Mouse (Mus musculus) CH12.LX (cell line): ENCODE results near the gene Rora. TPM values are rescaled to one million over a fixed set of nuclear protein-coding genes. Genes with fewer than 3 reads are reported as not detected.

Experiments used
- DNase-seq: peaks from one replicate; pipeline ENCODE4 v3.0.0-alpha.2; 2013; ENCODE audit errors: extremely low read depth
- H3K27ac ChIP-seq: 2 replicates; pipeline ENCODE4 v1.5.1; 2012; ENCODE audit warnings: low read depth, mild to moderate bottlenecking, control low read depth, moderate library complexity; ENCODE audit not compliant: insufficient read depth
- H3K27me3 ChIP-seq: replicated peaks from 2 replicates; pipeline ENCODE3; 2012; ENCODE audit warnings: inconsistent platforms
- H3K36me3 ChIP-seq, 2 experiments: replicated peaks in 1 of 2; 2 replicates each; pipeline versions ENCODE3 to v1.6.1; 2012; ENCODE audit warnings: inconsistent platforms in 1 of 2, low read length in 1 of 2, mild to moderate bottlenecking in 1 of 2, mixed read lengths in 1 of 2, moderate library complexity in 1 of 2; ENCODE audit not compliant: control insufficient read depth in 1 of 2, insufficient read depth in 1 of 2
- H3K4me1 ChIP-seq, 2 experiments: 2 replicates each; pipeline ENCODE4 v1.6.1; 2012; ENCODE audit warnings: inconsistent platforms in 1 of 2, moderate library complexity in 1 of 2; ENCODE audit not compliant: insufficient read depth in 2 of 2, control insufficient read depth in 1 of 2
- H3K4me2 ChIP-seq: 2 replicates; pipeline ENCODE4 v1.6.1; 2012; ENCODE audit warnings: low read depth, mild to moderate bottlenecking, control low read depth; ENCODE audit not compliant: poor library complexity, insufficient read depth, severe bottlenecking
- H3K4me3 ChIP-seq, 3 experiments: fragments of 150-350 bp in 1 of 3; sonication (generic) in 1 of 3; replicated peaks in 1 of 3; 2 replicates each; pipeline versions ENCODE3 to v1.5.1; 2011 to 2012; ENCODE audit warnings: low read depth in 2 of 3, low read length in 2 of 3, mild to moderate bottlenecking in 2 of 3, moderate library complexity in 2 of 3, control low read depth in 1 of 3, improper control_type of control experiment in 1 of 3, inconsistent platforms in 1 of 3, mixed read lengths in 1 of 3; ENCODE audit not compliant: poor library complexity in 1 of 3
- H3K79me2 ChIP-seq: replicated peaks from 2 replicates; pipeline ENCODE4 v1.6.1; 2012; ENCODE audit warnings: mild to moderate bottlenecking, moderate library complexity; ENCODE audit not compliant: control insufficient read depth, poor library complexity, insufficient read depth, severe bottlenecking; ENCODE audit errors: extremely low read depth
- H3K9ac ChIP-seq: 2 replicates; pipeline ENCODE4 v1.6.1; 2012; ENCODE audit warnings: low read depth, mild to moderate bottlenecking, control low read depth, moderate library complexity; ENCODE audit not compliant: insufficient read depth
- H3K9me3 ChIP-seq: replicated peaks from 2 replicates; pipeline ENCODE3; 2012; ENCODE audit warnings: low read length, inconsistent platforms, mixed read lengths
- BHLHE40 ChIP-seq: IDR thresholded peaks from 2 replicates; pipeline ENCODE4 v1.6.1; 2011; ENCODE audit warnings: mild to moderate bottlenecking, low read depth, low read length, improper control_type of control experiment
- CTCF ChIP-seq, 2 experiments: IDR thresholded peaks in 1 of 2; conservative IDR thresholded peaks in 1 of 2; 2 replicates each; pipeline ENCODE4 v1.5.1; 2011 to 2012; ENCODE audit warnings: low read depth in 2 of 2, low read length in 2 of 2, improper control_type of control experiment in 1 of 2, inconsistent platforms in 1 of 2, mild to moderate bottlenecking in 1 of 2, moderate library complexity in 1 of 2
- ETS1 ChIP-seq: conservative IDR thresholded peaks from 2 replicates; pipeline ENCODE4 v1.6.1; 2012; ENCODE audit warnings: low read depth, mild to moderate bottlenecking, inconsistent platforms, low read length, improper control_type of control experiment, moderate library complexity
- HCFC1 ChIP-seq: IDR thresholded peaks from 2 replicates; pipeline ENCODE4 v1.6.1; 2012; ENCODE audit warnings: low read depth, mild to moderate bottlenecking, inconsistent platforms, low read length, improper control_type of control experiment
- IRF4 ChIP-seq: IDR thresholded peaks from 2 replicates; pipeline ENCODE4 v1.6.1; 2014; ENCODE audit warnings: low read depth, mild to moderate bottlenecking, inconsistent platforms, low read length, improper control_type of control experiment
- KAT2A ChIP-seq: IDR thresholded peaks from 2 replicates; pipeline ENCODE4 v1.6.1; 2012; ENCODE audit warnings: low read length, improper control_type of control experiment, inconsistent platforms; ENCODE audit not compliant: insufficient replicate concordance
- MAFK ChIP-seq: IDR thresholded peaks from 2 replicates; pipeline ENCODE4 v1.6.1; 2011; ENCODE audit warnings: low read length, improper control_type of control experiment; ENCODE audit not compliant: insufficient replicate concordance
- MAX ChIP-seq: IDR thresholded peaks from 2 replicates; pipeline ENCODE4 v1.6.1; 2011; ENCODE audit warnings: low read length, improper control_type of control experiment
- MEF2A ChIP-seq: IDR thresholded peaks from 2 replicates; pipeline ENCODE4 v1.6.1; 2014; ENCODE audit warnings: low read depth, mild to moderate bottlenecking, inconsistent platforms, low read length, improper control_type of control experiment, borderline replicate concordance
- MXI1 ChIP-seq: IDR thresholded peaks from 2 replicates; pipeline ENCODE4 v1.6.1; 2011; ENCODE audit warnings: mild to moderate bottlenecking, low read depth, low read length, improper control_type of control experiment
- MYC ChIP-seq: IDR thresholded peaks from 2 replicates; pipeline ENCODE4 v1.6.1; 2011; ENCODE audit warnings: low read depth, mild to moderate bottlenecking, improper control_type of control experiment, low read length
- NELFE ChIP-seq: IDR thresholded peaks from 2 replicates; pipeline ENCODE4 v1.6.1; 2011; ENCODE audit warnings: low read depth, low read length, improper control_type of control experiment
- POLR2A ChIP-seq: IDR thresholded peaks from 2 replicates; pipeline ENCODE4 v1.6.1; 2011; ENCODE audit warnings: low read depth, mild to moderate bottlenecking, improper control_type of control experiment, low read length
- POLR2AphosphoS2 ChIP-seq: IDR thresholded peaks from 2 replicates; pipeline ENCODE4 v1.6.1; 2011; ENCODE audit warnings: low read depth, low read length, improper control_type of control experiment
- RAD21 ChIP-seq: IDR thresholded peaks from 2 replicates; pipeline ENCODE4 v1.6.1; 2011; ENCODE audit warnings: low read depth, mild to moderate bottlenecking, low read length, improper control_type of control experiment, moderate library complexity
- RCOR1 ChIP-seq: conservative IDR thresholded peaks from 2 replicates; pipeline ENCODE4 v1.6.1; 2012; ENCODE audit warnings: low read depth, mild to moderate bottlenecking, inconsistent platforms, low read length, improper control_type of control experiment
- TBP ChIP-seq: conservative IDR thresholded peaks from 2 replicates; pipeline ENCODE4 v1.6.1; 2011; ENCODE audit warnings: low read depth, low read length, improper control_type of control experiment
- TCF12 ChIP-seq: IDR thresholded peaks from 2 replicates; pipeline ENCODE4 v1.6.1; 2014; ENCODE audit warnings: low read depth, mild to moderate bottlenecking, inconsistent platforms, low read length, improper control_type of control experiment
- UBTF ChIP-seq: IDR thresholded peaks from 2 replicates; pipeline ENCODE4 v1.6.1; 2012; ENCODE audit warnings: low read depth, mild to moderate bottlenecking, inconsistent platforms, low read length, improper control_type of control experiment, moderate library complexity
- USF1 ChIP-seq: IDR thresholded peaks from 2 replicates; pipeline ENCODE4 v1.6.1; 2014; ENCODE audit warnings: low read depth, mild to moderate bottlenecking, inconsistent platforms, low read length, improper control_type of control experiment
- ZC3H11A ChIP-seq: IDR thresholded peaks from 2 replicates; pipeline ENCODE4 v1.6.1; 2012; ENCODE audit warnings: low read depth, mild to moderate bottlenecking, inconsistent platforms, low read length, improper control_type of control experiment
- ZKSCAN1 ChIP-seq: IDR thresholded peaks from 2 replicates; pipeline ENCODE4 v1.6.1; 2012; ENCODE audit warnings: low read depth, inconsistent platforms, low read length, improper control_type of control experiment, borderline replicate concordance
- ZNF384 ChIP-seq: IDR thresholded peaks from 2 replicates; pipeline ENCODE4 v1.6.1; 2012; ENCODE audit warnings: low read depth, low read length, improper control_type of control experiment, inconsistent platforms
- dilution Hi-C: fragments of 300-500 bp; cut with MboI; formaldehyde crosslinking; loops from 2 replicates; pipeline ENCODE4 v1.14.3; 2020; ENCODE audit warnings: low sequenced_read_pairs; ENCODE audit not compliant: extremely low pct_unique_long_range_greater_than_20kb, extremely low pct_ligation_motif_present
- in situ Hi-C: fragments of 300-500 bp; cut with MboI; formaldehyde crosslinking; loops from 3 replicates; pipeline ENCODE4 v1.14.3; 2019; ENCODE audit warnings: low sequenced_read_pairs, low pct_ligation_motif_present, low pct_unique_long_range_greater_than_20kb, mixed read lengths
- polyA plus RNA-seq: library from polyadenylated mRNA; unstranded; fragments of >175 nt; gene quantifications from 2 replicates; pipeline ENCODE4 v1.2.1, GENCODE M21; 2012; ENCODE audit warnings: low read depth; ENCODE audit not compliant: insufficient read length
- total RNA-seq, 2 experiments: library from RNA; depleted of rRNA; stranded (reverse); fragments of 300-350 nt in 1 of 2; fragments of >200 nt in 1 of 2; gene quantifications; 2 replicates each; pipeline ENCODE4 v1.2.3; 2012 to 2014

Rora gene
- total and polyA plus RNA-seq, 3 experiments: 0.36 to 0.66 (median 0.64) TPM

DNA sequence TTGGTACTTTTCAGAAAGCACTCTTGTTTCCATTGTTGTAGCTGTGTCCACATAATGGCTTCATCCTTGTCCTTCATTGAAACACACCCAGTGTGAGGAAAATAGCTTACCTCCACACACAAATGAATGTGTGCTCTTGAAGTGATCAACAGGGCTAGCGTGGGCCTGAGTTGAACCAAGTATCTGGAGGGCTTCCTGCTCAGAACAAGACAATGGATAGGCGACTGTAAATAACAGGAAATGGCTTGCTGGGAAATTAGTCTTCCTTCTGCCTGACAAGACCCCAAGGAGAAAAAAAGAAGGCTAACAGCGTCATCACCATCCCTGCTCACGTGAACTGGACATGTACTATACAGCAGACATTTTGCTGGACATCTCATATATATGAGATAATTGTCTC is 374.6 kb downstream of the Rora start:
- DNase-seq: no peak
- H3K79me2 ChIP-seq: no peaks in the 10 kb centered on the region
- H3K27me3 ChIP-seq: no peaks in the 10 kb centered on the region
- H3K9me3 ChIP-seq: peaks cover 16% of the 10 kb centered on the region
- H3K36me3 ChIP-seq: no peaks in the 10 kb centered on the region
- no peak overlapping the region for H3K4me2 ChIP-seq
- H3K4me3 ChIP-seq: no peak overlapping the region
- in situ Hi-C loops (no loop called here), dilution Hi-C loops (no loop called here)
- no peak for TF ChIP-seq USF1
- TF ChIP-seq MYC: no peak
- TF ChIP-seq HCFC1: no peak
- TF ChIP-seq CTCF (conservative IDR thresholded peaks at IDR 0.05 in 1 of 2, IDR thresholded peaks at IDR 0.05 in 1 of 2; ENCODE audit: low read depth in 2 of 2, low read length in 2 of 2): no peak
- TF ChIP-seq ZC3H11A: no peak
- no peak for TF ChIP-seq ZNF384
- no peak for TF ChIP-seq ZKSCAN1
- no peak for TF ChIP-seq IRF4
- TF ChIP-seq KAT2A: no peak
- no peak for TF ChIP-seq POLR2AphosphoS2
- TF ChIP-seq POLR2A: no peak
- no peak for TF ChIP-seq MXI1
- TF ChIP-seq MEF2A: no peak
- H3K4me1 ChIP-seq: no peaks in the 10 kb centered on the region
- H3K27ac ChIP-seq: no peak overlapping the region
- H3K9ac ChIP-seq: no peak overlapping the region

DNA sequence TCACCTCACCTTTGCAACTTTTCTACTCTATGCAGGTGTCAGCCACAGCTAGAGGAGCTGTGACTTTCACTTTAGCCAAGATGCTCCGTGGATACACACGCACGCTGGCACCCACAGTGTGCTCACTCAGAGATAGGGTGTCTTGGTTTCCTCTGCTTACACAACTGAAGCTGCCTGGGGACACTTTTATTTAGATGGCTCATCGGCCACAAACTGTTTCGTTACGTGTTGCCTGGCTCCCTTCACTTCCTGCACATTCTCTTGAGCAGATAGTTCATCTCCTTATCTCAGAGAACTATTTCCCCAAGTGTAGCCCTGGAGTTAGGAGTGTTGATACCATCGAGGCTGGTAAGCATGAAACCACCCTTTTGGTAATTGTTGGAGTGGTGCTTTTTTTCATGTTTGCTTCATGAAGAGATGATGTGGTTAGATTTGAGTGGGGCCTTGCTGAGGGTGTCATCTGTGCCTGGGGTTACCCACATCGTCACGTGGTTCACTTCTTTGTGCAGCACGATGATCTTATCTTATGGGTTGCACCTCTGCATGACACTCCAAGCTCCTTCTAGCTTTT is 380.8 kb downstream of the Rora start:
- TF ChIP-seq USF1 (no peak), ETS1 (no peak), ZC3H11A (no peak), ZNF384 (no peak), MEF2A (no peak), MAX (no peak), BHLHE40 (no peak), HCFC1 (no peak), TCF12 (no peak), RAD21 (no peak), IRF4 (no peak), TBP (no peak), NELFE (no peak), POLR2AphosphoS2 (no peak), ZKSCAN1 (no peak), UBTF (no peak), CTCF (conservative IDR thresholded peaks at IDR 0.05 in 1 of 2, IDR thresholded peaks at IDR 0.05 in 1 of 2; ENCODE audit: low read depth in 2 of 2, low read length in 2 of 2) (no peak), MAFK (no peak), RCOR1 (no peak)
- DNase-seq: no peak
- Histone ChIP-seq H3K9ac (no peak overlapping the region), H3K9me3 (peaks cover 34% of the 10 kb centered on the region), H3K4me1 (no peaks in the 10 kb centered on the region), H3K27me3 (no peaks in the 10 kb centered on the region), H3K27ac (no peak overlapping the region), H3K4me3 (no peak overlapping the region), H3K79me2 (no peaks in the 10 kb centered on the region), H3K4me2 (no peak overlapping the region), H3K36me3 (no peaks in the 10 kb centered on the region)
- in situ Hi-C loops: no loop called here
- dilution Hi-C loops: no loop called here
